Mouse (Mus musculus) liver (tissue): ENCODE results near the gene 4921517D22Rik.
"Not testable (repeated sequence)": the region's sequence is repeated elsewhere in the genome, so short reads cannot be mapped to it uniquely, and the experiment has no call there.

Experiments used
- DNase-seq: peaks from one replicate; pipeline ENCODE4 v3.0.0-alpha.2; 2020; ENCODE audit warnings: mixed read lengths

4921517D22Rik gene

GRCm38 (mm10) chr13:59694008-59694407 is at the start of gene 4921517D22Rik:
TSS of gene 4921517D22Rik (minus strand) at chr13:59694108.
- no peak for DNase-seq

- DNase-seq, result peak; percentile 55
Measured at GRCm38 (mm10) chr13:59741697-59742096, 47.8 kb upstream of the 4921517D22Rik start.

- no peak for DNase-seq
Measured at GRCm38 (mm10) chr13:59741096-59741495, 47.2 kb upstream of the 4921517D22Rik start.

GRCm38 (mm10) chr13:59739397-59739796 is 45.5 kb upstream of the 4921517D22Rik start:
- peak; percentile 77 for DNase-seq

- peak; percentile 82 for DNase-seq
Measured at GRCm38 (mm10) chr13:59738455-59738854, 44.5 kb upstream of the 4921517D22Rik start.

GRCm38 (mm10) chr13:59735190-59735589 is 41.3 kb upstream of the 4921517D22Rik start:
- DNase-seq, result peak; percentile 79

- peak; percentile 68 for DNase-seq
Measured at GRCm38 (mm10) chr13:59734347-59734746, 40.4 kb upstream of the 4921517D22Rik start.

GRCm38 (mm10) chr13:59733936-59734335 is 40.0 kb upstream of the 4921517D22Rik start:
- no peak for DNase-seq

- peak; percentile 40 for DNase-seq
Measured at GRCm38 (mm10) chr13:59731652-59732051, 37.7 kb upstream of the 4921517D22Rik start, which contains the start of gene Spata31d1d. TSS of gene Spata31d1d (minus strand) at chr13:59731752.

- peak; percentile 87 for DNase-seq
Measured at GRCm38 (mm10) chr13:59728378-59729093, 34.6 kb upstream of the 4921517D22Rik start.

GRCm38 (mm10) chr13:59726139-59726867 is 32.4 kb upstream of the 4921517D22Rik start:
- no peak for DNase-seq

GRCm38 (mm10) chr13:59722089-59722488 is 28.2 kb upstream of the 4921517D22Rik start:
- peak; percentile 42 for DNase-seq

GRCm38 (mm10) chr13:59719475-59719874 is 25.6 kb upstream of the 4921517D22Rik start:
- DNase-seq, result peak; percentile 25

GRCm38 (mm10) chr13:59718857-59719440 is 25.0 kb upstream of the 4921517D22Rik start:
- DNase-seq, result peak; percentile 23

GRCm38 (mm10) chr13:59713710-59714109 is 19.8 kb upstream of the 4921517D22Rik start:
- no peak for DNase-seq

GRCm38 (mm10) chr13:59711984-59712383 is 18.1 kb upstream of the 4921517D22Rik start, which contains the start of gene Spata31d1b:
TSS of gene Spata31d1b (plus strand) at chr13:59712284.
- DNase-seq, result not testable (repeated sequence)

GRCm38 (mm10) chr13:59710230-59710629 is 16.3 kb upstream of the 4921517D22Rik start, which contains the start of gene Spata31d1a:
TSS of gene Spata31d1a (minus strand) at chr13:59710330.
- no peak for DNase-seq

GRCm38 (mm10) chr13:59704562-59704961 is 10.7 kb upstream of the 4921517D22Rik start:
- DNase-seq, result no peak

GRCm38 (mm10) chr13:59703514-59703913 is 9.6 kb upstream of the 4921517D22Rik start:
- DNase-seq, result no peak

- DNase-seq, result not testable (repeated sequence)
Measured at GRCm38 (mm10) chr13:59700137-59700536, 6.2 kb upstream of the 4921517D22Rik start.

GRCm38 (mm10) chr13:59699131-59699530 is 5.2 kb upstream of the 4921517D22Rik start:
- DNase-seq, result no peak

- DNase-seq, result no peak
Measured at GRCm38 (mm10) chr13:59695781-59696180, 1.9 kb upstream of the 4921517D22Rik start.

- no peak for DNase-seq
Measured at GRCm38 (mm10) chr13:59691478-59691877, 2.4 kb downstream of the 4921517D22Rik start.
